Mouse (Mus musculus) layer of hippocampus, adult 2 months (tissue): Measurements from ENCODE around the gene Agbl1. TPM values are rescaled to one million over a fixed set of nuclear protein-coding genes. Genes with fewer than 3 reads are reported as not detected.
A peak's percentile ranks its signal among the peaks of the same experiment; 100 is the strongest.

Source experiments
- DNase-seq, 2 experiments: peaks; one replicate each; pipeline ENCODE4 v3.0.0; 2022; ENCODE audit warnings: low spot score in 2 of 2
- H3K27ac ChIP-seq: fragments of 200-600 bp; 2 replicates; pipeline ENCODE4 v1.8.1; 2022
- H3K4me3 ChIP-seq: fragments of 200-600 bp; 2 replicates; pipeline ENCODE4 v1.8.1; 2022; ENCODE audit warnings: mild to moderate bottlenecking
- CTCF ChIP-seq: fragments of 200-600 bp; conservative IDR thresholded peaks from 2 replicates; pipeline ENCODE4 v1.8.1; 2022; ENCODE audit warnings: antibody characterized with exemption, mild to moderate bottlenecking, moderate library complexity
- total RNA-seq, 2 experiments: library from RNA; stranded (reverse); gene quantifications; 2 replicates each; pipeline ENCODE4 v1.2.3; 2021

Agbl1 gene
- total RNA-seq, 2 experiments from 2014 or later: 0.18 to 0.39 TPM

- no peak for TF ChIP-seq CTCF
- Histone ChIP-seq H3K4me3 (no peak overlapping the region), H3K27ac (no peak overlapping the region)
- DNase-seq: no peak
Measured at GRCm38 (mm10) chr7:77147527-77147926, 917.8 kb downstream of the Agbl1 start.

GRCm38 (mm10) chr7:77148820-77149219 is 919.1 kb downstream of the Agbl1 start:
- Histone ChIP-seq H3K4me3 (no peak overlapping the region), H3K27ac (peak overlapping the region; percentile 67; the same call in 1 of the 2 replicates)
- no peak for DNase-seq
- TF ChIP-seq CTCF: no peak

GRCm38 (mm10) chr7:77149846-77150245 is 920.2 kb downstream of the Agbl1 start:
- TF ChIP-seq CTCF: no peak
- H3K27ac ChIP-seq: peak overlapping the region; percentile 67
- H3K4me3 ChIP-seq: no peak overlapping the region
- DNase-seq: peak in 1 of 2 experiments; percentile 23

GRCm38 (mm10) chr7:77152393-77152792 is 922.7 kb downstream of the Agbl1 start:
- TF ChIP-seq CTCF: no peak
- no peak overlapping the region for H3K27ac ChIP-seq
- DNase-seq: no peak
- no peak overlapping the region for H3K4me3 ChIP-seq

GRCm38 (mm10) chr7:77152909-77153308 is 923.2 kb downstream of the Agbl1 start:
- no peak for DNase-seq
- no peak overlapping the region for H3K27ac ChIP-seq
- TF ChIP-seq CTCF: no peak
- no peak overlapping the region for H3K4me3 ChIP-seq

GRCm38 (mm10) chr7:77164921-77165320 is 935.2 kb downstream of the Agbl1 start:
- Histone ChIP-seq H3K4me3 (no peak overlapping the region), H3K27ac (no peak overlapping the region)
- TF ChIP-seq CTCF: no peak
- no peak for DNase-seq
